Mouse (Mus musculus) lung, embryonic 16.5 days (tissue): ENCODE measurements around the gene Aff1. TPM values are rescaled to one million over a fixed set of nuclear protein-coding genes. Genes with fewer than 3 reads are reported as not detected.

ENCODE experiments used
- ATAC-seq: fragments of 200-750 bp; cut with Nextera tagmentation; 2 replicates; pipeline ENCODE4 v1.8.0; 2017; ENCODE audit warnings: low read depth, mild to moderate bottlenecking, moderate library complexity
- H3K27ac ChIP-seq: fragments of 300-500 bp; sonication (generic); 2 replicates; pipeline ENCODE4 v1.5.1; 2014; ENCODE audit warnings: mild to moderate bottlenecking, control low read depth, low read length
- H3K27me3 ChIP-seq: fragments of 300-500 bp; sonication (generic); 2 replicates; pipeline ENCODE4 v1.6.1; 2014; ENCODE audit warnings: low read depth, low read length, mixed read lengths; ENCODE audit not compliant: control insufficient read depth, insufficient read depth
- H3K36me3 ChIP-seq: fragments of 300-500 bp; sonication (generic); 2 replicates; pipeline ENCODE4 v1.6.1; 2014; ENCODE audit warnings: low read length; ENCODE audit not compliant: control insufficient read depth, insufficient read depth
- H3K4me1 ChIP-seq: fragments of 300-500 bp; sonication (generic); replicated peaks from 2 replicates; pipeline ENCODE4 v1.6.1; 2014; ENCODE audit warnings: low read length, mixed read lengths; ENCODE audit not compliant: control insufficient read depth, insufficient read depth
- H3K4me2 ChIP-seq: fragments of 300-500 bp; sonication (generic); 2 replicates; pipeline ENCODE4 v1.6.1; 2014; ENCODE audit warnings: low read depth, low read length, control low read depth
- H3K4me3 ChIP-seq: fragments of 300-500 bp; sonication (generic); 2 replicates; pipeline ENCODE4 v1.5.1; 2014; ENCODE audit warnings: mild to moderate bottlenecking, low read length, control low read depth
- H3K9ac ChIP-seq: fragments of 300-500 bp; sonication (generic); 2 replicates; pipeline ENCODE4 v1.6.1; 2014; ENCODE audit warnings: low read length, control low read depth
- H3K9me3 ChIP-seq: fragments of 300-500 bp; sonication (generic); 2 replicates; pipeline ENCODE4 v1.6.1; 2016; ENCODE audit warnings: low read length; ENCODE audit not compliant: control insufficient read depth
- WGBS: fragments of 180-500 bp; shearing (Covaris S2); extraction: QIAGEN DNeasy Blood & Tissue Kit; methylation state at CpG from one replicate; pipeline ENCODE4 v1.1.7; 2014; 5-methylcytosine and 5-hydroxymethylcytosine counted together
- polyA plus RNA-seq: library from polyadenylated mRNA; unstranded; fragments of >200 nt; fragmentation: Nextera tagmentation; extraction: Ambion mirVana; gene quantifications from 2 replicates; pipeline ENCODE4 v1.2.1, GENCODE M21; 2015

Gene Aff1
- polyA plus RNA-seq, 1 experiment from 2014 or later, result 8.3 TPM

DNA sequence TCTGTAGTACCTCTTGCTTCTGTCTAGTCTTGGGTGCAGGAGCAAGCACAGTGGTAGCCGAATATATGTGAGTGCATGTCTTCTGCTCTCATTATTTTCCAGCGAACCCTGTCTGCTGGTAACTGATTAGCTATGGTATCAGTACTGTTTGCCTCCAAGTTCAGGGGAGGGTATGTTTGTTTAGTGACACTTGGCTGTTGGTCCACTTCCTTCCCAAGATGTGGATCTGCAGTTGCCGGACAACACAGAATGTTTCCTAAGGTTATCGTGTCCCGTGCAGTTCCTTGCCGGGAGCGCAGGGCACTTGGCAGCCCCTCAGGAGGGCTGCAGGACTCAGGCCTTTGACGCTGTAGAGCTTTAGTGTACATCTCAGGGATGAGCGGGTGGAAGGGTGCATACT lies 128.9 kb downstream of the Aff1 start:
- H3K9ac ChIP-seq, result no peak overlapping the region
- WGBS, result 40% methylated on average over 9 of the region's 9 CpGs
- H3K27me3 ChIP-seq, result no peaks in the 10 kb centered on the region
- H3K36me3 ChIP-seq, result peaks cover under 1% of the 10 kb centered on the region
- no peak; the same call in 1 of the 2 replicates for ATAC-seq
- peaks cover 22% of the 10 kb centered on the region for H3K4me1 ChIP-seq
- no peak overlapping the region for H3K27ac ChIP-seq
- no peak overlapping the region for H3K4me2 ChIP-seq
- no peaks in the 10 kb centered on the region for H3K9me3 ChIP-seq
- no peak overlapping the region for H3K4me3 ChIP-seq

- Histone ChIP-seq H3K9me3 (no peaks in the 10 kb centered on the region), H3K9ac (no peak overlapping the region), H3K4me3 (no peak overlapping the region), H3K4me2 (no peak overlapping the region), H3K27ac (no peak overlapping the region), H3K36me3 (peaks cover 4% of the 10 kb centered on the region), H3K4me1 (peaks cover 22% of the 10 kb centered on the region), H3K27me3 (no peaks in the 10 kb centered on the region)
- 64% methylated on average over 13 of the region's 13 CpGs for WGBS
- no peak for ATAC-seq
These were observed 129.5 kb downstream of the Aff1 start for GRCm38 (mm10) chr5:103821500-103822298.

DNA sequence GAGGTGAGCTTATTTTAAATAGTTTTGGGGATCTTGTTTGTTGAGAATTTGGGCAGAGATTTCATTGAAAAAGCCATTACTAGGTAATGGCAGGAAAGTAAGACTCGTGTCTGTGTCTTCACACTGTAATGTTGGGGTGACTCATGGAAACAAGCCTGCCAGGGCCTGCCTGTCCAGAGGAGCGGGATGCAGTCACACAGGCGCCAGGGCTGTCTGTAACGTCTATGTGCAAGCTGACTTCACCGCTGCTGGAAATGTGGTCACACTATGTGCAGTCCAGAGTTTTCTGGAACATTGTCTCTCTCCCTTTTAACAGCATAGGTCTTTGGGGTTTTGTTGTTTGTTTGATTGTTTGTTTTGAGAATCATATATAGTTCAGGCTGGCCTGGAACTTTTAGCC lies 130.8 kb downstream of the Aff1 start:
- Histone ChIP-seq H3K27me3 (no peaks in the 10 kb centered on the region), H3K9ac (no peak overlapping the region), H3K4me3 (no peak overlapping the region), H3K36me3 (peaks cover 4% of the 10 kb centered on the region), H3K9me3 (no peaks in the 10 kb centered on the region), H3K27ac (no peak overlapping the region), H3K4me2 (no peak overlapping the region), H3K4me1 (peaks cover 22% of the 10 kb centered on the region)
- no peak for ATAC-seq
- 94% methylated on average over 5 of the region's 5 CpGs for WGBS

DNA sequence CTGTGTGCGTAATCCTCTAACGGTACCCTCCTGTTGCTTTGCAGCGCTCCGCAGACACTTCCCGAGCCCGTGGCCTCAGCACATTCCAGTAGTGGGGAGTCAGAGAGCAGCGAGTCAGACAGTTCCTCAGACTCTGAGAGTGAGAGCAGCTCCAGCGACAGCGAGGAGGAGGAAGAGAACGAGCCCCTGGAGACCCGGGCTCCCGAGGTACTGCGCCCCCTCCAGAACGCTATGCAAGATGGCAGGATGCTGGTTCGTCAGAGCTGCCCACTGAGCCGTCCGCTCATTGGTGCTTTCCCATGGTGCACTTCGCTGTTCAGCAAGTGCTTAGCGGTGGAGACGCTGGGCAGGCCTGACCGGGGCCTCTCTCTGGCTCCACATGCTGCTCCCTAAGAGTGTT lies 136.1 kb downstream of the Aff1 start:
- peaks cover 12% of the 10 kb centered on the region for H3K4me1 ChIP-seq
- H3K9ac ChIP-seq, result no peak overlapping the region
- H3K4me3 ChIP-seq, result no peak overlapping the region
- no peaks in the 10 kb centered on the region for H3K27me3 ChIP-seq
- no peaks in the 10 kb centered on the region for H3K9me3 ChIP-seq
- H3K27ac ChIP-seq, result no peak overlapping the region
- 62% methylated on average over 21 of the region's 21 CpGs for WGBS
- peaks cover 4% of the 10 kb centered on the region for H3K36me3 ChIP-seq
- peak; percentile 50 for ATAC-seq
- H3K4me2 ChIP-seq, result no peak overlapping the region

DNA sequence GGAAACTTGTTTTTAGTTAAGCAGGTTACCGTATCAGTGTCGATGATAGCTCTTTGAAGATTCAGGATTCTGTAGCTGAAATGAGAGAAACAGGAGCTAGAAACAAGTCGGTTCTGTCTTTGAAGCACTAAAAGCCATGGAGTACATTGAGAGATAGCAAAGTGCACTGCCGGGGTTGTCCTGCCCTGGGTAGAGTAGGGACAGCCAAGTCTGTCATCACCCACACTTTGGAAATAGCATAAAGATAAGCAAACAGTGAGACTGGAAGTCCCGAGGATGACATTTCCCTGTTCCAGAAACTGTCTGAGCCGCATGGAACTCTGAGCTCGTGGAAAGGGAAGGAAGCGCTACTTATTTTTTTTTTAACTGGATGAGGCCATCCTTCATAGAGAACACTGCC lies 136.6 kb downstream of the Aff1 start:
- H3K27me3 ChIP-seq, result no peaks in the 10 kb centered on the region
- WGBS, result 44% methylated on average over 8 of the region's 8 CpGs
- peak; percentile 82 for ATAC-seq
- no peak overlapping the region for H3K4me2 ChIP-seq
- H3K27ac ChIP-seq, result no peak overlapping the region
- peaks cover 8% of the 10 kb centered on the region for H3K36me3 ChIP-seq
- no peak overlapping the region for H3K9ac ChIP-seq
- no peaks in the 10 kb centered on the region for H3K9me3 ChIP-seq
- H3K4me1 ChIP-seq, result peaks cover 10% of the 10 kb centered on the region
- no peak overlapping the region for H3K4me3 ChIP-seq

GRCm38 (mm10) chr5:103829158-103829557 lies 137.0 kb downstream of the Aff1 start:
- no peak for ATAC-seq

DNA sequence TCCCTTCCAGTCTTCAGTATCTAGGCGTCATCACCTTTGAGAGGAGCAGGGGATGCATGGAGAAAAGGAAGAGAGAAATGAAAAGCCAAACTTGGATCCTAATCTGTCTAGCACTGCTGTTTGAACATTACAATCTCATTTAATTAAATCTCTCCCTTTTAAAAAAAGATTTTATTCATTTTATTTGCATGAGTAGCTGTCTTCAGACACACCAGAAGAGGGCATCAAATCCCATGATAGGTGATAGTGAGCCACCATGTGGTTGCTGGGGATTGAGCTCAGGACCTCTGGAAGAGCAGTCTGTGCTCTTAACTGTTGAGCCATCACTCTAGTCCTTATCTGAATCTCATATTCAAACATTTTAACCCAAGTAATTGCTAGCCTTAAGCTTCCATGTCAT lies 138.7 kb downstream of the Aff1 start:
- Histone ChIP-seq H3K27me3 (no peaks in the 10 kb centered on the region), H3K4me3 (no peak overlapping the region), H3K9me3 (no peaks in the 10 kb centered on the region), H3K4me2 (no peak overlapping the region), H3K36me3 (peaks cover 14% of the 10 kb centered on the region), H3K27ac (no peak overlapping the region), H3K4me1 (peaks cover 5% of the 10 kb centered on the region; the same call in 1 of the 2 replicates), H3K9ac (no peak overlapping the region)
- 90% methylated on average over 1 of the region's 1 CpGs for WGBS
- ATAC-seq, result no peak

More at GRCm38 (mm10) chr5:103829158-103829557, 137.0 kb downstream of the Aff1 start:
- H3K9ac ChIP-seq, result no peak overlapping the region
- 60% methylated on average over 12 of the region's 12 CpGs for WGBS
- peaks cover 6% of the 10 kb centered on the region; the same call in 1 of the 2 replicates for H3K4me1 ChIP-seq
- no peaks in the 10 kb centered on the region for H3K27me3 ChIP-seq
- no peak overlapping the region for H3K4me2 ChIP-seq
- H3K4me3 ChIP-seq, result no peak overlapping the region
- H3K27ac ChIP-seq, result no peak overlapping the region
- peaks cover 9% of the 10 kb centered on the region for H3K36me3 ChIP-seq
- no peaks in the 10 kb centered on the region for H3K9me3 ChIP-seq

- WGBS, result 63% methylated on average over 15 of the region's 15 CpGs
- no peak overlapping the region for H3K4me2 ChIP-seq
- no peak overlapping the region; the same call in 1 of the 2 replicates for H3K27ac ChIP-seq
- H3K36me3 ChIP-seq, result peaks cover 10% of the 10 kb centered on the region
- H3K4me1 ChIP-seq, result peaks cover 16% of the 10 kb centered on the region
- H3K27me3 ChIP-seq, result no peaks in the 10 kb centered on the region
- H3K9me3 ChIP-seq, result no peaks in the 10 kb centered on the region
- no peak overlapping the region for H3K9ac ChIP-seq
- H3K4me3 ChIP-seq, result no peak overlapping the region
- no peak for ATAC-seq
These were observed 143.4 kb downstream of the Aff1 start for GRCm38 (mm10) chr5:103835471-103836147.

- no peak for ATAC-seq
- 49% methylated on average over 8 of the region's 11 CpGs for WGBS
- no peak overlapping the region for H3K4me2 ChIP-seq
- peaks cover 13% of the 10 kb centered on the region for H3K36me3 ChIP-seq
- peaks cover 16% of the 10 kb centered on the region for H3K4me1 ChIP-seq
- H3K9me3 ChIP-seq, result no peaks in the 10 kb centered on the region
- no peak overlapping the region for H3K27ac ChIP-seq
- H3K27me3 ChIP-seq, result no peaks in the 10 kb centered on the region
- H3K9ac ChIP-seq, result no peak overlapping the region
- H3K4me3 ChIP-seq, result no peak overlapping the region
These were observed 144.1 kb downstream of the Aff1 start for GRCm38 (mm10) chr5:103836148-103836784.
